Mouse (Mus musculus) embryonic facial prominence, embryonic 15.5 days (tissue): ENCODE data around the gene Gpr1. TPM values are rescaled to one million over a fixed set of nuclear protein-coding genes. Genes with fewer than 3 reads are reported as not detected.
A peak's percentile ranks its signal among the peaks of the same experiment; 100 is the strongest.
"Not testable (repeated sequence)": the region's sequence is repeated elsewhere in the genome, so short reads cannot be mapped to it uniquely, and the experiment has no call there.

Source experiments
- ATAC-seq: fragments of 200-750 bp; cut with Nextera tagmentation; 2 replicates; pipeline ENCODE4 v1.8.0; 2017; ENCODE audit warnings: low read depth, moderate TSS enrichment; ENCODE audit not compliant: insufficient number of reproducible peaks, low FRiP score, low TSS enrichment
- H3K27ac ChIP-seq: fragments of 300-500 bp; sonication (generic); replicated peaks from 2 replicates; pipeline ENCODE4 v1.5.1; 2015; ENCODE audit warnings: mild to moderate bottlenecking, inconsistent platforms
- H3K27me3 ChIP-seq: fragments of 300-500 bp; sonication (generic); 2 replicates; pipeline ENCODE4 v1.6.1; 2015; ENCODE audit warnings: inconsistent platforms
- H3K36me3 ChIP-seq: fragments of 300-500 bp; sonication (generic); 2 replicates; pipeline ENCODE4 v1.6.1; 2015; ENCODE audit warnings: mild to moderate bottlenecking, inconsistent platforms
- H3K4me1 ChIP-seq: fragments of 300-500 bp; sonication (generic); 2 replicates; pipeline ENCODE4 v1.6.1; 2015; ENCODE audit warnings: inconsistent platforms
- H3K4me2 ChIP-seq: fragments of 300-500 bp; sonication (generic); replicated peaks from 2 replicates; pipeline ENCODE4 v1.6.1; 2015; ENCODE audit warnings: mild to moderate bottlenecking, inconsistent platforms
- H3K4me3 ChIP-seq: fragments of 300-500 bp; sonication (generic); replicated peaks from 2 replicates; pipeline ENCODE4 v1.5.1; 2015; ENCODE audit warnings: mild to moderate bottlenecking, inconsistent platforms
- H3K9ac ChIP-seq: fragments of 300-500 bp; sonication (generic); 2 replicates; pipeline ENCODE4 v1.6.1; 2015; ENCODE audit warnings: inconsistent platforms
- H3K9me3 ChIP-seq: fragments of 300-500 bp; sonication (generic); replicated peaks from 2 replicates; pipeline ENCODE4 v1.6.1; 2016; ENCODE audit warnings: inconsistent platforms
- WGBS: fragments of 180-500 bp; shearing (Covaris S2); methylation state at CpG from one replicate; pipeline ENCODE4 v1.1.7; 2015; 5-methylcytosine and 5-hydroxymethylcytosine counted together
- polyA plus RNA-seq: library from polyadenylated mRNA; unstranded; fragments of >200 nt; fragmentation: Nextera tagmentation; extraction: Ambion mirVana; gene quantifications from 2 replicates; pipeline ENCODE4 v1.2.1, GENCODE M21; 2015

The Gpr1 gene
- polyA plus RNA-seq, 1 experiment from 2014 or later: 0.11 TPM

- Histone ChIP-seq H3K36me3 (peaks cover 22% of the 10 kb centered on the region), H3K4me1 (peaks cover 17% of the 10 kb centered on the region), H3K4me2 (no peak overlapping the region), H3K27me3 (no peaks in the 10 kb centered on the region), H3K4me3 (no peak overlapping the region), H3K9ac (no peak overlapping the region), H3K9me3 (no peaks in the 10 kb centered on the region), H3K27ac (no peak overlapping the region)
- ATAC-seq: no peak
- WGBS: 88% methylated on average over 4 of the region's 4 CpGs
Observed at GRCm38 (mm10) chr1:63180122-63180521, 34.2 kb downstream of the Gpr1 start.

- peaks cover 21% of the 10 kb centered on the region for H3K4me1 ChIP-seq
- H3K4me2 ChIP-seq: peak overlapping the region; percentile 70
- no peaks in the 10 kb centered on the region for H3K27me3 ChIP-seq
- 58% methylated on average over 3 of the region's 3 CpGs for WGBS
- peaks cover 22% of the 10 kb centered on the region for H3K36me3 ChIP-seq
- H3K9me3 ChIP-seq: no peaks in the 10 kb centered on the region
- H3K4me3 ChIP-seq: peak overlapping the region; percentile 69; the same call in 1 of the 2 replicates
- H3K27ac ChIP-seq: no peak overlapping the region
- H3K9ac ChIP-seq: no peak overlapping the region
- ATAC-seq: no peak
Observed at GRCm38 (mm10) chr1:63178308-63178707, 36.0 kb downstream of the Gpr1 start.

GRCm38 (mm10) chr1:63176604-63177421 is 37.5 kb downstream of the Gpr1 start, which contains the start of the genes Eef1b2 and Ndufs1:
TSS of gene Eef1b2 (plus strand) at chr1:63176825.
TSS of gene Ndufs1 (minus strand) at chr1:63176833.
- H3K27ac ChIP-seq: peak within 1 kb of the TSS; percentile 92
- peaks cover 24% of the 10 kb centered on the region for H3K36me3 ChIP-seq
- no peaks in the 10 kb centered on the region for H3K27me3 ChIP-seq
- peak within 1 kb of the TSS; percentile 69 for H3K4me3 ChIP-seq
- no peaks in the 10 kb centered on the region for H3K9me3 ChIP-seq
- peak within 1 kb of the TSS; percentile 85 for H3K9ac ChIP-seq
- H3K4me1 ChIP-seq: peaks cover 21% of the 10 kb centered on the region
- under 1% methylated on average over 72 of the region's 72 CpGs for WGBS
- ATAC-seq: peak; percentile 92
- H3K4me2 ChIP-seq: peak within 1 kb of the TSS; percentile 70

GRCm38 (mm10) chr1:63176259-63176603 is 38.1 kb downstream of the Gpr1 start:
- Histone ChIP-seq H3K4me2 (peak overlapping the region; percentile 70), H3K36me3 (peaks cover 29% of the 10 kb centered on the region), H3K27ac (peak overlapping the region; percentile 92), H3K9me3 (no peaks in the 10 kb centered on the region), H3K4me1 (peaks cover 21% of the 10 kb centered on the region), H3K4me3 (peak overlapping the region; percentile 69), H3K9ac (peak overlapping the region; percentile 84), H3K27me3 (no peaks in the 10 kb centered on the region)
- under 1% methylated on average over 14 of the region's 14 CpGs for WGBS
- ATAC-seq: peak; percentile 12

GRCm38 (mm10) chr1:63175853-63176252 is 38.5 kb downstream of the Gpr1 start:
- H3K4me1 ChIP-seq: peaks cover 21% of the 10 kb centered on the region
- no peaks in the 10 kb centered on the region for H3K9me3 ChIP-seq
- H3K9ac ChIP-seq: peak overlapping the region; percentile 84
- H3K27me3 ChIP-seq: no peaks in the 10 kb centered on the region
- peak overlapping the region; percentile 70 for H3K4me2 ChIP-seq
- no peak for ATAC-seq
- H3K36me3 ChIP-seq: peaks cover 32% of the 10 kb centered on the region
- H3K27ac ChIP-seq: peak overlapping the region; percentile 92; the same call in 1 of the 2 replicates
- 10% methylated on average over 11 of the region's 11 CpGs for WGBS
- peak overlapping the region; percentile 69 for H3K4me3 ChIP-seq

- WGBS: 75% methylated on average over 2 of the region's 2 CpGs
- Histone ChIP-seq H3K4me2 (no peak overlapping the region), H3K36me3 (peaks cover 56% of the 10 kb centered on the region), H3K4me3 (no peak overlapping the region), H3K9ac (no peak overlapping the region), H3K9me3 (no peaks in the 10 kb centered on the region), H3K4me1 (no peaks in the 10 kb centered on the region), H3K27ac (no peak overlapping the region), H3K27me3 (no peaks in the 10 kb centered on the region)
- ATAC-seq: no peak
Observed at GRCm38 (mm10) chr1:63168638-63169037, 45.7 kb downstream of the Gpr1 start.

- no peak overlapping the region for H3K9ac ChIP-seq
- no peak overlapping the region for H3K4me2 ChIP-seq
- H3K36me3 ChIP-seq: peaks cover 47% of the 10 kb centered on the region
- no peaks in the 10 kb centered on the region for H3K4me1 ChIP-seq
- H3K27me3 ChIP-seq: no peaks in the 10 kb centered on the region
- no peak overlapping the region for H3K4me3 ChIP-seq
- ATAC-seq: no peak
- no peaks in the 10 kb centered on the region for H3K9me3 ChIP-seq
- H3K27ac ChIP-seq: no peak overlapping the region
- WGBS: 94% methylated on average over 13 of the region's 13 CpGs
Observed at GRCm38 (mm10) chr1:63140231-63140630, 74.1 kb downstream of the Gpr1 start.

- H3K4me2 ChIP-seq, ATAC-seq, H3K27me3 ChIP-seq, H3K4me3 ChIP-seq, H3K9ac ChIP-seq, H3K27ac ChIP-seq, H3K4me1 ChIP-seq, H3K9me3 ChIP-seq: not testable (repeated sequence)
- H3K36me3 ChIP-seq: peaks cover 31% of the 10 kb centered on the region
- 78% methylated on average over 1 of the region's 1 CpGs for WGBS
Observed at GRCm38 (mm10) chr1:63138586-63138985, 75.8 kb downstream of the Gpr1 start.

GRCm38 (mm10) chr1:63137971-63138370 is 76.4 kb downstream of the Gpr1 start:
- H3K27ac ChIP-seq: no peak overlapping the region
- no peak overlapping the region for H3K9ac ChIP-seq
- no peaks in the 10 kb centered on the region for H3K9me3 ChIP-seq
- no peaks in the 10 kb centered on the region for H3K27me3 ChIP-seq
- 84% methylated on average over 2 of the region's 2 CpGs for WGBS
- H3K36me3 ChIP-seq: peaks cover 26% of the 10 kb centered on the region
- no peak overlapping the region for H3K4me2 ChIP-seq
- no peak for ATAC-seq
- H3K4me1 ChIP-seq: no peaks in the 10 kb centered on the region
- no peak overlapping the region for H3K4me3 ChIP-seq

GRCm38 (mm10) chr1:63134530-63134929 is 79.8 kb downstream of the Gpr1 start:
- H3K4me1 ChIP-seq: 0 out of 2 replicates have a peak, but pooled peaks cover 5% of the 10 kb centered on the region
- peaks cover 7% of the 10 kb centered on the region for H3K36me3 ChIP-seq
- ATAC-seq: no peak
- WGBS: 78% methylated on average over 3 of the region's 3 CpGs
- H3K9me3 ChIP-seq: no peaks in the 10 kb centered on the region
- H3K4me3 ChIP-seq: no peak overlapping the region
- no peaks in the 10 kb centered on the region for H3K27me3 ChIP-seq
- no peak overlapping the region for H3K4me2 ChIP-seq
- no peak overlapping the region for H3K27ac ChIP-seq
- no peak overlapping the region for H3K9ac ChIP-seq
